Mouse (Mus musculus): ENCODE measurements at regions not wholly inside any gene's neighbourhood (a gene's known extent, or its start where the extent isn't known, plus 50 kb on each side); places are given as distances from the start of the nearest gene placed in this dataset.

DNA sequence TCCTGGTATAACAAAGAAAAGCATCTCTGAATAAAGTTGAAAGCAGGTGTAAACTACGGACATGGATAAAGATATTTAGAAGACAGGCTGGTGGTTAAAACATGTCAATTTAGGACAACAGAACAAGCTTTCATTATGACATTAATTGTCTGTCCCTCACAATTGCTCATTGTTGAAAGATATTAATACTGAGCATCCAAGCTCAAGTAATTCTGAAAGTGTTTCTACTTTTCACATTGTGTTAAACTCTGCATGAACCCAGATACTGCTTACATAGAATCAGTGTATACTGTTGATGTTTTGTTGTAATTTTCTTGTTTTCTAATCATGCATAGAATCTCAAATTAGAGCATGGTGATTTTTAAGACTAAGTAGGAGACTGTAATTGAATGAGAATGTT lies 614.7 kb upstream of the Lingo2 start:
- WGBS: 69% methylated on average over 1 of the region's 1 CpGs
- DNase-seq (ENCODE audit: low spot score) (no peak), ATAC-seq (no peak)
- no peaks in the 10 kb centered on the region for H3K27me3 ChIP-seq (replicated peaks; ENCODE audit: control insufficient read depth, insufficient read depth, low read length)
- H3K4me2 ChIP-seq (ENCODE audit: low read length): no peak overlapping the region
- no peaks in the 10 kb centered on the region for H3K36me3 ChIP-seq (ENCODE audit: control insufficient read depth, insufficient read depth, low read length)
- no peak overlapping the region for H3K9ac ChIP-seq (ENCODE audit: low read length)
- H3K4me3 ChIP-seq (ENCODE audit: low read depth, low read length): no peak overlapping the region
- no peak overlapping the region for H3K27ac ChIP-seq (ENCODE audit: low read depth, low read length)
- no peaks in the 10 kb centered on the region for H3K4me1 ChIP-seq (ENCODE audit: control insufficient read depth, insufficient read depth, low read length)
- H3K9me3 ChIP-seq (replicated peaks; ENCODE audit: control insufficient read depth, low read length): no peaks in the 10 kb centered on the region

DNA sequence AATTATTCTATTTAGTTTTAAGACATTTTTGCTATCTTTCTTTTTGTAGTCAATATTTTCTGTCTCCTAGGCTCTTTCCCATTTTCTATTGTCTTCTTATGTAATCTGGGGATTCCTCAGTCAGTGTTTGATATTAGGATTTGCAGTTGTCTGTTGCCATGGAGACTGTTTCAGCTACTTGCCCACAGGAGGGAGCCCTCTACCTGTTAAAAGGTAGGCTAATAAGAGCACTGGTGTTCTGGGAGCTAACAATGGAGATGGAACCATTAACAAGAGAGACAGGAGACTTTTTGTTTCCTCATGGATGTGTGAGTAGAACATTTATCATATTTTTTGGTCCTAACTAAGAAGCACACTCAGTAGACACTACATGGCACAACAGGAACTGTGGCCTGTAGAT lies 608.7 kb upstream of the Lingo2 start:
- Histone ChIP-seq H3K9me3 (replicated peaks; ENCODE audit: control insufficient read depth, low read length) (no peaks in the 10 kb centered on the region), H3K27me3 (replicated peaks; ENCODE audit: control insufficient read depth, insufficient read depth, low read length) (no peaks in the 10 kb centered on the region), H3K4me1 (ENCODE audit: control insufficient read depth, insufficient read depth, low read length) (no peaks in the 10 kb centered on the region), H3K36me3 (ENCODE audit: control insufficient read depth, insufficient read depth, low read length) (no peaks in the 10 kb centered on the region), H3K9ac (ENCODE audit: low read length) (no peak overlapping the region), H3K27ac (ENCODE audit: low read depth, low read length) (no peak overlapping the region), H3K4me2 (ENCODE audit: low read length) (no peak overlapping the region), H3K4me3 (ENCODE audit: low read depth, low read length) (no peak overlapping the region)
- DNase-seq (ENCODE audit: low spot score): peak; percentile 45
- ATAC-seq: no peak

DNA sequence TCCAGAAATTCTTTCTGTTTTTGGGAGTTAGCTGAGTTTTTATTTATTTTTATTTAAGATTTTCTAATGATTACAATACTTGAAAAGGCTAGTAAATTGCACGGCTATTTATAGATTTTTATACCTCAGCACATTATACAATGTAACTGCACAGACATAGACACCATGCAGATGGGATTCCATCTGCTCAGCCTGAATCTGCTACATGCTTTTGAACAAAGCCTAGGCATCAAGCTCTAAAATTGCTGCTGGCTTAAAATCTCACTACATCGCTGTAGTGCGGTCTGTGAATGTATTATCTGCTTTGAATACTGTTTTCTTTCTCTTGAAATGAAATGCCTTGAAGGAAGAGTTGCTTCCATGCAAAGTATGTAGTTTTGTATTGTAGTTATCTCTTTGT lies 594.5 kb upstream of the Lingo2 start:
- Histone ChIP-seq H3K4me3 (ENCODE audit: low read depth, low read length) (no peak overlapping the region), H3K4me1 (ENCODE audit: control insufficient read depth, insufficient read depth, low read length) (no peaks in the 10 kb centered on the region), H3K4me2 (ENCODE audit: low read length) (no peak overlapping the region), H3K9ac (ENCODE audit: low read length) (no peak overlapping the region), H3K36me3 (ENCODE audit: control insufficient read depth, insufficient read depth, low read length) (no peaks in the 10 kb centered on the region), H3K27ac (ENCODE audit: low read depth, low read length) (no peak overlapping the region), H3K9me3 (replicated peaks; ENCODE audit: control insufficient read depth, low read length) (no peaks in the 10 kb centered on the region), H3K27me3 (replicated peaks; ENCODE audit: control insufficient read depth, insufficient read depth, low read length) (no peaks in the 10 kb centered on the region)
- ATAC-seq (peak; percentile 83; the same call in 1 of the 2 replicates), DNase-seq (ENCODE audit: low spot score) (peak; percentile 82)
- 71% methylated on average over 3 of the region's 3 CpGs for WGBS

DNA sequence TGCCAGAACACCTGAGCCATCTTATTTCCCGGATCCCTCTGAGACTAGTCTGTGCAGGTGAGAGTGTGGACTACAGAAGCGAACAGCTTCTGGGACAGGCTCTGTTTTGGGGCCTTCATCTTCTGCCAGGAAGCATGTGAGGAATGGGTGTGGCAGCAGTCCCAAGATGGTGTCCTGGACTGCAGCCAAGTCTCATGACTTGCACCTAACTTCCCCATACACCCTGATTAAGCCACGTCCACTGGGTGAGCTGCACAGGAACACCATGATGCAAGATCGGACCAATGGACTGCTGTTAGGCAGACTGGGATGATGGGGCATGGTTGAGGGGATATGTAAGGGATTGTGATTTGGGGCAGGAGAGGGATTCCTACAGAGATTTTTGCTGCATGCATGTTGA lies 556.2 kb upstream of the Lingo2 start:
- H3K27me3 ChIP-seq (replicated peaks; ENCODE audit: control insufficient read depth, insufficient read depth, low read length): no peaks in the 10 kb centered on the region
- 86% methylated on average over 4 of the region's 4 CpGs for WGBS
- no peak overlapping the region for H3K27ac ChIP-seq (ENCODE audit: low read depth, low read length)
- 0 out of 2 replicates have a peak, but pooled peaks cover 3% of the 10 kb centered on the region for H3K9me3 ChIP-seq (replicated peaks; ENCODE audit: control insufficient read depth, low read length)
- H3K4me1 ChIP-seq (ENCODE audit: control insufficient read depth, insufficient read depth, low read length): no peaks in the 10 kb centered on the region
- no peak overlapping the region for H3K9ac ChIP-seq (ENCODE audit: low read length)
- no peak overlapping the region for H3K4me3 ChIP-seq (ENCODE audit: low read depth, low read length)
- ATAC-seq (no peak), DNase-seq (ENCODE audit: low spot score) (no peak)
- H3K36me3 ChIP-seq (ENCODE audit: control insufficient read depth, insufficient read depth, low read length): no peaks in the 10 kb centered on the region
- no peak overlapping the region for H3K4me2 ChIP-seq (ENCODE audit: low read length)
